Mouse (Mus musculus) cortical plate, adult 2 months (tissue): ENCODE measurements around the gene Fgfr2. TPM values are rescaled to one million over a fixed set of nuclear protein-coding genes. Genes with fewer than 3 reads are reported as not detected.

ENCODE experiments used
- H3K27ac ChIP-seq: fragments of 200-500 bp; 2 replicates; pipeline ENCODE4 v1.5.1; 2012; ENCODE audit warnings: low read length, control low read depth, inconsistent platforms; ENCODE audit not compliant: insufficient read depth
- H3K4me1 ChIP-seq: fragments of 200-500 bp; 2 replicates; pipeline ENCODE4 v1.6.1; 2011; ENCODE audit warnings: low read length; ENCODE audit not compliant: control insufficient read depth, insufficient read depth
- H3K4me3 ChIP-seq: fragments of 200-500 bp; 2 replicates; pipeline ENCODE4 v1.5.1; 2011; ENCODE audit warnings: mild to moderate bottlenecking, low read length, control low read depth; ENCODE audit not compliant: insufficient read depth
- CTCF ChIP-seq: fragments of 200-500 bp; IDR thresholded peaks from 2 replicates; pipeline ENCODE4 v1.5.1; 2011; ENCODE audit warnings: mild to moderate bottlenecking, control low read depth, low read length; ENCODE audit not compliant: insufficient read depth; ENCODE audit errors: extremely low read depth
- POLR2A ChIP-seq: fragments of 200-500 bp; IDR thresholded peaks from 2 replicates; pipeline ENCODE4 v1.6.1; 2011; ENCODE audit warnings: mild to moderate bottlenecking, low read length, control low read depth; ENCODE audit not compliant: insufficient read depth; ENCODE audit errors: extremely low read depth
- polyA plus RNA-seq: library from polyadenylated mRNA; depleted of rRNA; stranded (reverse); fragments of >200 nt; gene quantifications from 2 replicates; pipeline ENCODE4 v1.2.3, GENCODE M21; 2012

Fgfr2 gene
- polyA plus RNA-seq, 1 experiment, result 50.4 TPM

DNA sequence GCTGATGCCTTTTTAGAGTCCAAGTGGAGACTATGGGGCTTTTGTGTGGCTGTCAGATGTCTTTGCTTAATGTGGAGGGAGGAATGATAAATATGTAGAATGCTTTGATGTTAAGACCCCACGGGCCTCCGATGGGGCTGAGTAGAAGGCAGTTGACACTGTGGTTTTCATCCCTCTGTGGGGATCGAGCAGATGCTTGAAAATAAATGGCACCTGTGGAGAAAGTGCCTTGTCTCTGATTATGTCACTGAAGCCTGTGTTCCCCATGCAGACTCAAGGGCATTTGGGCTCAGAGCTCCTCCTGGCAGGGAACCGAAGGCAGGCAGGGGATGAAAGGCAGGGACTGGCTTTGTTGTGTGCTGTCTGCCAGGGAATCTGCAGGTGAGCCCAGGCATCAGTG, 1272.6 kb downstream of the Fgfr2 start:
- no peak overlapping the region for H3K4me3 ChIP-seq
- TF ChIP-seq CTCF (no peak), POLR2A (no peak)
- peaks cover 1% of the 10 kb centered on the region; the same call in 1 of the 2 replicates for H3K4me1 ChIP-seq
- H3K27ac ChIP-seq, result no peak overlapping the region

DNA sequence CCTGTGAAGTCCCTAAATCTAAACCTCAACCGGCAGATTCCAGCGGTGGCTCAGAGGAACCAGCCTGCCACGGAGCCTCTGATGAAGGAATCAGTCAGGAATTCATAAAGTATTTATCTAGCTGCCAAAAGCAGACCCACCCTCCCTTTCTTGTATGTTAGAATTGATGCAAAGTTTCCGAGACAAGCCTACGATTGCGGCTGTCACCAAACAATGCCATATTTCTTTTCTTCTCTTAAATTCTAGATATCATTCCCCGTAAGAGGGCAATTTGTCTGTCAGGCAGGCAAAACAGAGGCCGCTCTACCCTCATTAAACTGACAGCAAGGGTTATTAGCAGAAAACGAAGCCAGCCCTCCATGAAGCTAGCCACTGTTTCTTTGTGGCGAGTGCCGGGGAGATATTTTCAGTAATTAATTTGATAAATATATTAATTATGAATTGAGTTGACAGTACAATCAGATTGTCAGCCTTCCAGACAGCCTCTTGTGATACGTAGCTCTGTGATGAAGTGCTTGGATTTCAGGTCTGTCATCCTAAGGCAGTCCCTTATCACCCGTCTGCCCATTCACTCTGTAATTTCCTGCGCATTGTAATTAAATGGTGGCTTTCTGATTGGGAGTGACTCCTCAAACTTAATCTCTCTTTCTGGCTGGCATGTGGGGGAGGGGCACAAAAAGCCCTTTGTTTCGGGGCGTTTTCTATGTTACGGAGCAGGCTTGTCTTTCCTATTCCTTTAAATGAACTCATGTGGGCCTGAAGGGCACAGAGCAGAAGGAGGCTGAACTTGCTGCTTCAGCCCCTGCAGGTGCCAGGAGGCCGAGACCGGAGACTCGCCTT, 1276.9 kb downstream of the Fgfr2 start:
- Histone ChIP-seq H3K4me3 (no peak overlapping the region), H3K27ac (no peak overlapping the region), H3K4me1 (no peaks in the 10 kb centered on the region)
- TF ChIP-seq CTCF (no peak), POLR2A (no peak)

DNA sequence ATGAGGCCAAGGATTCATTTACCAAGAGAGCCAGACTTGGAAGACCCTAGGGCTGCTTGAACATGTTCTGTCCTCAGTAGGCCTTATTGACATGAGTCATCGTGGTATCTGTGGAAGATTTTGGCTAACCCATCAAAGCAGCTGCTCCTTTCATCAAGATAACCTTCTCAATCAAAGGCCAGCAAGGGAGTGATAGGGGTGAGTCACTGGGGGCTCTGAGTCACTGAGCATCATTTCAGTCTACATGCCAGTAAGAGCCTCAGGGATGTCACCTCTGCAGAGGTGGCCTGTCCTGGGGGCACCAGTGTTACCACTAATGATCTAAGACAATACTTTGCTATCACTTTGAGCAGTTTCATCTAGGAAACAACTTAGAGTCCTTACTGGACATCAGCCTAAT, 1292.9 kb downstream of the Fgfr2 start:
- H3K4me3 ChIP-seq, result no peak overlapping the region
- no peaks in the 10 kb centered on the region for H3K4me1 ChIP-seq
- H3K27ac ChIP-seq, result no peak overlapping the region
- no peak for TF ChIP-seq CTCF
- TF ChIP-seq POLR2A, result no peak

DNA sequence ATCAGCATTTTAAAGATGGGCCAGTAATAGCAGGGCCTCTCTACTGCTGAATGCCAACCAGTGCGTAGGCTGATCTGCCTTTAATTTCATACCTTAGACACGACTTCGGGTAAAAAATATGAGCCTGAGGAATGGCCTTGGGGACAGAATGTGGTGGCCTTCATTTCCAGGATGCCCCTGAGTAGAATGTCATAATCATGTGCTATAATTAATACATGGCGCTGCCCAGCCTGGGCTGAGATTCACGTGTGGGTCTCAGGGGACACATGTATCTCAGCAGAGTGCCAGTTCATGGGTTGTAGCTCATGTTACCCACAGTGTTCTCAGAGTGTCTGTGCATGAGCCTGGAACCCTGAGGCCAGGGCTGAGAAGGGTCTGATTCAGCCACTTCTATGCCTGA, 1296.3 kb downstream of the Fgfr2 start:
- H3K4me3 ChIP-seq, result no peak overlapping the region
- H3K4me1 ChIP-seq, result no peaks in the 10 kb centered on the region
- no peak overlapping the region for H3K27ac ChIP-seq
- TF ChIP-seq CTCF (no peak), POLR2A (no peak)

DNA sequence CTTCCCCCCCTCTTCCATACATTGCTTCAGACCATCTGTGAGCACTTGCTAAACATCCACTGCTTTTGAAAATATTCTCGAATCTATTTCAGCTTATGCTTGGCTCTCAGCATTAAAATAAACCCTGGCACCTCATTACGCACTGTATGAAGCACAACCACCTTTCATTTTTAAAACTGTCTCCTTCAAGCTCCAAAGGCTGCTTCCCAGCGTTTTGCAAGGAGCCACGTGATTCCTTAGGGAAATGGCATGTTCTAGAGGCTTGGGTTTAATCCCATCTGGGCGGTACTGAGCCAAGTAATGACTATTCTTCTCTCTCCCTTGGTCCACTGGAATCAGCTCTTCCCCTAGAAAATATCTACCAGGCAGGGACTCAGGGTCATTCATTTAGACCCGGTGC, 1305.2 kb downstream of the Fgfr2 start:
- no peak overlapping the region for H3K4me3 ChIP-seq
- H3K4me1 ChIP-seq, result no peaks in the 10 kb centered on the region; the same call in 1 of the 2 replicates
- H3K27ac ChIP-seq, result 0 out of 2 replicates have a peak overlapping the region, but pooled peaks have one; percentile 45
- no peak for TF ChIP-seq CTCF
- no peak for TF ChIP-seq POLR2A

DNA sequence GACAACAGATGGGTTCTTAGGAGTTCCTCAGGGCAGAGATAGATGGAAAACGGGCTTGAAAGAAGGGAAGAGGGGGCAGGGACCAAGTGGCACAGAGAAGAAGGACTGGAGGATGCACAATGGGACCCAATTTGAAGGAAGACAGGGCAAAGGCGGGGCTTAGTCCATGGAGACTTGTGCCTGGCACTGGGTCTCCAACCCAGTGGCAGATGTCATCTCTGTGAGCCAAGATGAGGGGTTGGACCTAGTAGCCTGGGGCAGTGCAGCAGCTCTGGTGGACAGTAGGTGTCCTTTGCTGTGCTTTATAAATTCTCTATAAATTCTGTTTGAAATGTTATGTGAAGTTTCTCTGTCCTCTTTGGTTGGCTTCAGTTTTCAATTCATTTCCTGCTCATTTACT, 1306.5 kb downstream of the Fgfr2 start:
- no peaks in the 10 kb centered on the region; the same call in 1 of the 2 replicates for H3K4me1 ChIP-seq
- no peak overlapping the region for H3K4me3 ChIP-seq
- no peak overlapping the region for H3K27ac ChIP-seq
- no peak for TF ChIP-seq POLR2A
- TF ChIP-seq CTCF, result no peak

DNA sequence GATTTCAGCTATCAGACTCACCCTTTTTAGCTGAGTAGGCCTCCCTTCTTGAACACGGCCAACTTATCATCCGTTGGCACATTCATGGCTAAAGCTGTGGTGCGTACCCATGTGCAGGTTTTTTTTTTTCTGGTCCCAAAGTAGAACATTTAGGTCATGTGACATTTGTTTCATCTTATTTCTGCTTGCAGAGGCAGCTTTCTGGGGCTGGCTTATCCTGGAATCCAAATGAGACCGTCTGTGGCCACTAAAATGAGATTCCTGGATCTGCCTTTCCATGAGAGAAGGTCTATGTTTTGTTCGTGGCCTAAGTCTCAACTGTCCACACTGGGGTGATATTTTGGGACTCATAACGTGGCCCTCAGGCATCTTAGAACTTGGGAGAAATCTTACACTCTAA, 1311.0 kb downstream of the Fgfr2 start:
- no peaks in the 10 kb centered on the region for H3K4me1 ChIP-seq
- no peak overlapping the region for H3K4me3 ChIP-seq
- TF ChIP-seq CTCF (no peak), POLR2A (no peak)
- H3K27ac ChIP-seq, result no peak overlapping the region

DNA sequence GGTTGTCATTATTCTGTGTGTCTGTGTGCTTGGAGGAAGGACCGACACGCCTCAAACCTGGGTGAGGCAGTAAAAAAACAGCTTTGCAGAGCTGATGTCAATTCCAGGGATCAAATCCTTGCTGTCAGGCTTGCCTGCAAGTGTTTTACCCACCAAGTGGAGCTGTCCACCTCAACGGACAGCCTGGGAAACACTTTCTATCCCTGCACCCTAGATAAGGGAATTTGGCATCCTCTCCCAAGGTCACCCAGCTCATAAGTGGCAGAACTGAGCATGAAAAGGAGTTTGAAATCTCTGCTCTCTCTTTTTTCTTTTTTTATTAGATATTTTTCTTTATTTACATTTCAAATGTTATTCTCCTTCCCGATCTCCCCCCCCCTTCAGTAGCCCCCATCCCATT, 1312.2 kb downstream of the Fgfr2 start:
- Histone ChIP-seq H3K27ac (no peak overlapping the region), H3K4me3 (no peak overlapping the region), H3K4me1 (no peaks in the 10 kb centered on the region)
- TF ChIP-seq CTCF (no peak), POLR2A (no peak)

DNA sequence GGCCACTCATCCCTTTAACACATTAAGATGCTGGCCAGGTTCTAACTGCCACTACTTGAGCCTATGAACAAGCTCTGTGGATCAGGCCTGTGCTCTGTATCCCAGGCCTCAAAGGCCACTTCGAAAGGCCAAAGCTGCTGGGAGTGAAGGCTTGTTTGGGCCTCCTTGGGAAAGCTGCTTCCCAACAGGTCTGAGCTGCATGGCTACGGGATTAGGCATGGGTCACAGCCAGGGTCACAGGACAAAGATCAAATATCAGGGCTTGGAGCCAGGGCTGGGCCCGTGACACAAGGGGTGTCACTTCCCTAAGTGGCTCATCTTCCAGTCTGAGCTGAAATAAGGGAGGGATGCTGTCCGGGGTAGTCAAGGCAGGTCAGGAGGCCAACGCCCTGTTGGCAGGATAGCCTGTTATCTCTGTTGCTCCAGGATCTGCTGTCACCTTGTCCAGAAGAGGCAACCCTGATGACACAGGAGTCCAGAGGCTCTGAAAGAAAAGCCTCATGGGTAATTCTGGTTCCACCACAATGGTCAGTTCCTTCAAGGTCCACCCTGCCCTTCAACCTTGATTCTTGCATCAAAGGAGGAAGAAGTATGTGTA, 1313.5 kb downstream of the Fgfr2 start:
- no peak for TF ChIP-seq POLR2A
- no peak for TF ChIP-seq CTCF
- no peak overlapping the region for H3K27ac ChIP-seq
- H3K4me3 ChIP-seq, result no peak overlapping the region
- H3K4me1 ChIP-seq, result no peaks in the 10 kb centered on the region

DNA sequence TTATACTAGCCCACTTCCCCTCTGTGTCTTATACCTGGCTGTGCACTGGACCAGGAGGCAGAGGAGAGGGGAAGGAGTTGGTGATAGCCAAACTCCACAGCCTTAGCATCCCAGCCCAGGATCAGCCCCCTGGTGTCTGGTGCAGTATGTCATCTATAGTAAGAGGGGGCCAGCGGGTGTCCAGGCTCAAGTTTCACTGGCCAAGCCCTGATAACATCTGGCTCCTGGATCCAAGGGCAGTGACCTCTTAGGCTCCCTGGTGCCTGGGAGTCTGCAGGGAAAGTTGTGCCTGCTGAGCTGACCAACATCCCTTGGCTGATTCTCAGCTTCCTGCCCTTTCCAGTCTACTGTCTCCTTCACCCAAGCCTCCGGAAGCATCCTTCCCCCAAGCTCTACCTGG, 1315.9 kb downstream of the Fgfr2 start:
- no peak overlapping the region for H3K4me3 ChIP-seq

More for the DNA sequence above, 1315.9 kb downstream of the Fgfr2 start:
- no peak overlapping the region for H3K27ac ChIP-seq
- H3K4me1 ChIP-seq, result no peaks in the 10 kb centered on the region
- no peak for TF ChIP-seq POLR2A
- no peak for TF ChIP-seq CTCF
